Mouse (Mus musculus) hindbrain, embryonic 12.5 days (tissue): ENCODE measurements around the gene Rnf166. TPM values are rescaled to one million over a fixed set of nuclear protein-coding genes. Genes with fewer than 3 reads are reported as not detected.

Experiments used
- ATAC-seq: fragments of 200-750 bp; cut with Nextera tagmentation; 2 replicates; pipeline ENCODE4 v1.8.0; 2017; ENCODE audit warnings: moderate TSS enrichment; ENCODE audit not compliant: low FRiP score
- H3K27ac ChIP-seq: fragments of 300-500 bp; sonication (generic); 2 replicates; pipeline ENCODE4 v1.5.1; 2016; ENCODE audit warnings: mild to moderate bottlenecking
- H3K27me3 ChIP-seq: fragments of 300-500 bp; sonication (generic); 2 replicates; pipeline ENCODE4 v1.6.1; 2016; ENCODE audit warnings: mild to moderate bottlenecking
- H3K36me3 ChIP-seq: fragments of 300-500 bp; sonication (generic); 2 replicates; pipeline ENCODE4 v1.6.1; 2016; ENCODE audit warnings: mild to moderate bottlenecking
- H3K4me1 ChIP-seq: fragments of 300-500 bp; sonication (generic); 2 replicates; pipeline ENCODE4 v1.6.1; 2016
- H3K4me2 ChIP-seq: fragments of 300-500 bp; sonication (generic); replicated peaks from 2 replicates; pipeline ENCODE4 v1.6.1; 2016; ENCODE audit warnings: mild to moderate bottlenecking
- H3K4me3 ChIP-seq: fragments of 300-500 bp; sonication (generic); 2 replicates; pipeline ENCODE4 v1.5.1; 2016; ENCODE audit warnings: mild to moderate bottlenecking
- H3K9ac ChIP-seq: fragments of 300-500 bp; sonication (generic); 2 replicates; pipeline ENCODE4 v1.6.1; 2016; ENCODE audit warnings: mild to moderate bottlenecking, moderate library complexity
- H3K9me3 ChIP-seq: fragments of 300-500 bp; sonication (generic); replicated peaks from 2 replicates; pipeline ENCODE4 v1.6.1; 2016; ENCODE audit warnings: mild to moderate bottlenecking
- WGBS: fragments of 180-500 bp; shearing (Covaris S2); methylation state at CpG from one replicate; pipeline ENCODE4 v1.1.7; 2016; 5-methylcytosine and 5-hydroxymethylcytosine counted together
- polyA plus RNA-seq: library from polyadenylated mRNA; unstranded; fragments of >200 nt; fragmentation: Nextera tagmentation; extraction: Ambion mirVana; gene quantifications from 2 replicates; pipeline ENCODE4 v1.2.1, GENCODE M21; 2016

The Rnf166 gene
- polyA plus RNA-seq, 1 experiment from 2014 or later = 35.3 TPM

GRCm38 (mm10) chr8:122497912-122498311 is 22.0 kb upstream of the Rnf166 start:
- ATAC-seq = no peak
- Histone ChIP-seq H3K4me1 (no peaks in the 10 kb centered on the region), H3K36me3 (no peaks in the 10 kb centered on the region), H3K27ac (no peak overlapping the region), H3K9ac (no peak overlapping the region), H3K4me2 (no peak overlapping the region), H3K9me3 (no peaks in the 10 kb centered on the region), H3K4me3 (no peak overlapping the region), H3K27me3 (no peaks in the 10 kb centered on the region)
- 73% methylated on average over 17 of the region's 17 CpGs for WGBS

GRCm38 (mm10) chr8:122497016-122497734 is 21.3 kb upstream of the Rnf166 start:
- H3K9me3 ChIP-seq = no peaks in the 10 kb centered on the region
- H3K9ac ChIP-seq = no peak overlapping the region
- H3K27ac ChIP-seq = no peak overlapping the region
- no peak overlapping the region for H3K4me2 ChIP-seq
- ATAC-seq = no peak
- WGBS = 89% methylated on average over 11 of the region's 12 CpGs
- no peaks in the 10 kb centered on the region for H3K36me3 ChIP-seq
- H3K4me1 ChIP-seq = no peaks in the 10 kb centered on the region
- no peaks in the 10 kb centered on the region for H3K27me3 ChIP-seq
- H3K4me3 ChIP-seq = no peak overlapping the region

- ATAC-seq = no peak
- Histone ChIP-seq H3K9ac (no peak overlapping the region), H3K4me1 (no peaks in the 10 kb centered on the region), H3K9me3 (no peaks in the 10 kb centered on the region), H3K27ac (no peak overlapping the region), H3K27me3 (no peaks in the 10 kb centered on the region), H3K4me2 (no peak overlapping the region), H3K4me3 (no peak overlapping the region), H3K36me3 (peaks cover 24% of the 10 kb centered on the region)
- WGBS = 94% methylated on average over 9 of the region's 9 CpGs
Measured at GRCm38 (mm10) chr8:122488387-122488786, 12.5 kb upstream of the Rnf166 start.

DNA sequence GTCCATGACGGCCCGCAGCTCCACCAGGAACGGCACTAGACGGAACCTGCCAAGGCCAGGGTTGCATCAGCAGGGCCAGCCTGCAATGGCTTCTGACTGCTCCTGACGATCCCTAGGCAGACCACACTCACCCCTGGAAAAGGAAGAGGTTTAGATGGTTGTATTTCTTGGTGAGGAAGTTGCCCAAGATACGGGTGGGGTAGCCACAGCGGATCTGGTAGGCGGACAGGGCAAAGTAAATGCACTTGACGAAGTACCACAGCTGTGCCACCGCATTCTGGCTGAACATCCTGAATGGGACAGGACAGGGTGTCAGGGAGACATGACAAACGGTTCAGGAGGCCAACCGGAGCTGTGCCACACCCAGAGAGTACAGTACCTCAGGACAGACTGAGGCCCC is 9.0 kb upstream of the Rnf166 start:
- H3K27ac ChIP-seq = no peak overlapping the region
- no peak overlapping the region for H3K4me2 ChIP-seq
- H3K9me3 ChIP-seq = no peaks in the 10 kb centered on the region
- no peak overlapping the region for H3K9ac ChIP-seq
- no peaks in the 10 kb centered on the region for H3K27me3 ChIP-seq
- H3K4me1 ChIP-seq = no peaks in the 10 kb centered on the region
- ATAC-seq = no peak
- WGBS = 88% methylated on average over 12 of the region's 12 CpGs
- H3K4me3 ChIP-seq = no peak overlapping the region
- peaks cover 54% of the 10 kb centered on the region for H3K36me3 ChIP-seq

- peaks cover 63% of the 10 kb centered on the region for H3K36me3 ChIP-seq
- H3K4me2 ChIP-seq = no peak overlapping the region
- H3K9me3 ChIP-seq = no peaks in the 10 kb centered on the region
- H3K27ac ChIP-seq = no peak overlapping the region
- no peaks in the 10 kb centered on the region for H3K4me1 ChIP-seq
- H3K9ac ChIP-seq = no peak overlapping the region
- no peak overlapping the region for H3K4me3 ChIP-seq
- no peaks in the 10 kb centered on the region for H3K27me3 ChIP-seq
- ATAC-seq = no peak
- 97% methylated on average over 7 of the region's 7 CpGs for WGBS
Measured at GRCm38 (mm10) chr8:122483877-122484276, 8.0 kb upstream of the Rnf166 start.

DNA sequence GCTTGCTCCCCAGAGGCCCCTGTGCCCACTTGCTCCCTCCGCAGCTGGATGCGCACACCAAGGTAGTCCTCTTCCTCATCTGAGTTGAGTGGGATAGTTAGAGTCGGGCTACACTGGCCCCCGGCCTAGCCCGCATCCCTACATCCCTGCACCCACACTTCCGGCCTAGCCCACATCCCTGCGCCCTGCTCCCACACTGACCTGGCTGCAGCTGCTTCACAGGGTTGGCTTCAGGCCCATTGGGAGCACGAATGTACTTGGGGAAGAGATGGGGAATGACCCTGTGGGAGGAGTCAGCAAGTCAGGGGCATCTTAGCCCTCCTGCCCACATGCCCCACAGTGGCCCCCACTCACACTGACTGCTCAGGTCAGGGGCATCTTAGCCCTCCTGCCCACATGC is 6.6 kb upstream of the Rnf166 start:
- Histone ChIP-seq H3K9ac (no peak overlapping the region), H3K9me3 (no peaks in the 10 kb centered on the region), H3K4me3 (no peak overlapping the region), H3K4me2 (no peak overlapping the region), H3K27ac (no peak overlapping the region), H3K27me3 (no peaks in the 10 kb centered on the region), H3K36me3 (peaks cover 76% of the 10 kb centered on the region), H3K4me1 (no peaks in the 10 kb centered on the region)
- 97% methylated on average over 8 of the region's 8 CpGs for WGBS
- no peak for ATAC-seq

DNA sequence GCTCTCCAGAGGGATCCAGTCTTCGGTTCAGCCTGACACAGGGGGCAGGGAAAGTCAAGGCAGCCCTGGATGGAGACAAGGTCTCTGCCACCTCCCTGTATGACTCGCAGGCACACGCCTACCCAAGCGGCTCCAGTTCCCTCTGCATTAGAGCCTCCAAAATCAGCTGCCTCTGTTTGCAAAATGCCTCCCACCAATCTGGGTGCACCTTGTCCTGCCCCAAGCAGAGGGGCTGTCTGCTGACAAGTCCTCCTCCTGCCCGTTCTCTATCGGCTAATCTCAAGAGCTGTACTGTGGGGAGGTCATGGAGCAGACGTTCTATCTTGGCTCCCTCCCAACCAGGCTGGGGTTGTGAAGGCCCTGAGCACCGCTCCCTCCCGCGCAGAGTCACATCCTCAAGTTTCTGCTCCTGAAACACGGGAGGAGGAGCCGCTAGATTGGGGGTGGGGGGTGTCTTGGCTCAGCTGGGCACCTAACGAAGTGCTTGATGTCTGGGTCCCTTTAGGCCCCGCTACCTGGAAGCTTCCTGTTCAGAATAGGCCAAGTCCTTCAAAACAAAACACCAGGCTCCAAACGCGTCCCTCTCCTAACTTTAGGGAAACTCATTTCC is 808 bp downstream of the Rnf166 start:
- peaks cover 25% of the 10 kb centered on the region for H3K4me1 ChIP-seq
- H3K36me3 ChIP-seq = peaks cover 37% of the 10 kb centered on the region
- WGBS = 18% methylated on average over 16 of the region's 16 CpGs
- peak overlapping the region; percentile 84; the same call in 1 of the 2 replicates for H3K27ac ChIP-seq
- H3K4me2 ChIP-seq = peak overlapping the region; percentile 96
- peak; percentile 8; the same call in 1 of the 2 replicates for ATAC-seq
- peak overlapping the region; percentile 97 for H3K9ac ChIP-seq
- no peaks in the 10 kb centered on the region for H3K27me3 ChIP-seq
- no peaks in the 10 kb centered on the region for H3K9me3 ChIP-seq
- peak overlapping the region; percentile 99 for H3K4me3 ChIP-seq

- Histone ChIP-seq H3K9ac (no peak overlapping the region), H3K27ac (no peak overlapping the region), H3K4me3 (no peak overlapping the region), H3K36me3 (peaks cover 36% of the 10 kb centered on the region), H3K27me3 (no peaks in the 10 kb centered on the region), H3K9me3 (no peaks in the 10 kb centered on the region), H3K4me1 (peaks cover 25% of the 10 kb centered on the region), H3K4me2 (no peak overlapping the region)
- WGBS = 89% methylated on average over 8 of the region's 8 CpGs
- ATAC-seq = no peak
Measured at GRCm38 (mm10) chr8:122473911-122474421, 1.9 kb downstream of the Rnf166 start.

DNA sequence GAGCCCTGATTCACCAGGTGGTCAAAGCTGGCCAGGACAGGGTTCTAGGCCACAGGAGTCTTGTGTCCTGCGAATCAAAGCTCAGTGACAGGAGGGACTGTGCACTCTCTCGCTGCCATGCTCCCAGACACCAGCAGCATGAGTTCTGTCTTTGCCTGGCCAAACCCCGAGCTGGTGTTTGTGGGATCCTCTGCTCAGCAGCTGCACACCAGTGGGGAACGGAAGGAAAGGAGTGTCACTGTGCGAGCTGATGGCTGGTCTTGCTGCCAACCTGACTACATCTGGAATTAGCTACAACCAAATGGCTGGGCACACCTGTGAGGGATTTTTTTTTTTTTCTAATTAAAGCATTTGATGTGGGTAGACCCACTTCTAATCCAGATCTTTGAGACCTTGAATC is 5.2 kb downstream of the Rnf166 start:
- Histone ChIP-seq H3K9ac (no peak overlapping the region), H3K4me2 (no peak overlapping the region), H3K4me3 (no peak overlapping the region), H3K27me3 (no peaks in the 10 kb centered on the region), H3K9me3 (no peaks in the 10 kb centered on the region), H3K36me3 (peaks cover 50% of the 10 kb centered on the region), H3K27ac (no peak overlapping the region), H3K4me1 (peaks cover 15% of the 10 kb centered on the region)
- WGBS = 83% methylated on average over 5 of the region's 5 CpGs
- ATAC-seq = no peak

- Histone ChIP-seq H3K4me2 (no peak overlapping the region), H3K4me1 (peaks cover 12% of the 10 kb centered on the region), H3K36me3 (peaks cover 55% of the 10 kb centered on the region), H3K27ac (no peak overlapping the region), H3K4me3 (no peak overlapping the region), H3K27me3 (no peaks in the 10 kb centered on the region), H3K9me3 (no peaks in the 10 kb centered on the region), H3K9ac (no peak overlapping the region)
- no peak for ATAC-seq
- WGBS = 94% methylated on average over 10 of the region's 10 CpGs
Measured at GRCm38 (mm10) chr8:122469965-122470364, 5.9 kb downstream of the Rnf166 start.

DNA sequence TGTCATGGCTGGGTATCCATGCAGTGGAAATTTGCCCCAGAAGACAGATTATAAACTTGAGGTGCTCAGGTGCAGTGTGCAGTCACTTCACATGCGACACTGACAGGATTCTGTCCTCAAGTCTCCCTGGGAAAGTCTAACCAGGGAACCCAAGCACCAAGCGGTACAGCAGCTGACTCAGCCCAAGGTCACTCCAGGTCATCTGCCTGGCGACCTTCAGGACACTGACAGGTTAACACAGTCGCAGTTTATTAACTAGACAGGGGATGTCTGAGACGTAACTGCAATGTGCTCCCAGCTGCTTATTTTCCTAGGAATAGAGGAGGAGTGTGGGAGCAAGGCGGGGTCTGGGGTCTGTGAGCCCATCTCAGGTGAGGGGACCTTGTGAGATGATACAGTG is 6.5 kb downstream of the Rnf166 start:
- Histone ChIP-seq H3K4me1 (peaks cover 6% of the 10 kb centered on the region; the same call in 1 of the 2 replicates), H3K4me3 (no peak overlapping the region), H3K4me2 (no peak overlapping the region), H3K9ac (no peak overlapping the region), H3K36me3 (peaks cover 55% of the 10 kb centered on the region), H3K9me3 (no peaks in the 10 kb centered on the region), H3K27me3 (0 out of 2 replicates have a peak, but pooled peaks cover under 1% of the 10 kb centered on the region), H3K27ac (no peak overlapping the region)
- 81% methylated on average over 6 of the region's 6 CpGs for WGBS
- ATAC-seq = no peak

DNA sequence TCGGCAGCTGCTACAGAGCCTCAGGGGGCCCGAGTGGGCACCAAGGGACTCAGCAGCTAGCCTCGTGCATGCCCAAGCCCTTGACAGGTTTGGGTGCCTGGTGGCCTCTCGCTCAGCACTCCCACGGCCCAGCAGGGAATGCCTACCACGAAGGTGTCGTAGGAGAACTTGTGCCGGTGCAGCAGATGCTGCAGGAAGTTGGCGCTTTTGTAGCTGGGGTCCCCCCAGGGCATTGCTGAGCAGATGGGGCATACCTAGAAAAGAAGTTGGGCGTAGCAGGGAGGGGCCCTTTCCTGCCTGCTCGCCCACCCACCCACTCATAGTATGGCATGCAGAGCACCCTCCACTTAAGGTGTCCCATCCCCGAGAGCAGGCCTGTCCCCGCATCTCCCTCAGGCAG is 8.0 kb downstream of the Rnf166 start:
- Histone ChIP-seq H3K4me3 (no peak overlapping the region), H3K27ac (no peak overlapping the region), H3K9ac (no peak overlapping the region), H3K9me3 (no peaks in the 10 kb centered on the region), H3K4me2 (no peak overlapping the region), H3K4me1 (0 out of 2 replicates have a peak, but pooled peaks cover 2% of the 10 kb centered on the region), H3K36me3 (peaks cover 50% of the 10 kb centered on the region), H3K27me3 (peaks cover 15% of the 10 kb centered on the region)
- 93% methylated on average over 13 of the region's 13 CpGs for WGBS
- ATAC-seq = no peak

DNA sequence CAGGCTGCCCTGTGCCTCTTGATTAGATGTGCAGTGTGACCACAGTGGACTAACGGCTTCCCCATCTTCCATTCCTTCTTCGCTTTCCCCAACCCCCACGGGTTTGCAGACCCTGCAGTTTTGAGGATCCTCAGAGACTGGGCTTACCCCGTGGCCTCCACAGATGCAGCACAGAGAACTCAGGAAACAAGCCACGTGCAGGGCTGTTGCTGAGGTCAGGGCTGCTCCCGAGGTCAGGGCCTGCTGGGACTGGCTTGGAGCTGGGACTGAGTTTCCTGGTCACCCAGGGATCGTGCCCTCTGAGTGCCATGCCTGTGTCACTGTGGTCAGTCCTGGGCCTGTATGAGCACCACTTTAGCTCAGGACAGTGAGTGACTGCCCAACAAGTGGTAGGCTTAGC is 10.9 kb downstream of the Rnf166 start:
- Histone ChIP-seq H3K4me3 (no peak overlapping the region), H3K36me3 (peaks cover 43% of the 10 kb centered on the region)
- WGBS = 68% methylated on average over 7 of the region's 7 CpGs

More for the DNA sequence above, 10.9 kb downstream of the Rnf166 start:
- Histone ChIP-seq H3K9ac (no peak overlapping the region), H3K4me1 (peaks cover 14% of the 10 kb centered on the region), H3K4me2 (no peak overlapping the region), H3K27me3 (peaks cover 44% of the 10 kb centered on the region), H3K9me3 (no peaks in the 10 kb centered on the region), H3K27ac (no peak overlapping the region)
- ATAC-seq = no peak
